Mouse (Mus musculus) layer of hippocampus, adult 11-12 months (tissue): ENCODE data around the gene Apba2.

ENCODE experiments used
- DNase-seq: peaks from one replicate; pipeline ENCODE4 v3.0.0; 2022; ENCODE audit warnings: low spot score

The Apba2 gene

DNA sequence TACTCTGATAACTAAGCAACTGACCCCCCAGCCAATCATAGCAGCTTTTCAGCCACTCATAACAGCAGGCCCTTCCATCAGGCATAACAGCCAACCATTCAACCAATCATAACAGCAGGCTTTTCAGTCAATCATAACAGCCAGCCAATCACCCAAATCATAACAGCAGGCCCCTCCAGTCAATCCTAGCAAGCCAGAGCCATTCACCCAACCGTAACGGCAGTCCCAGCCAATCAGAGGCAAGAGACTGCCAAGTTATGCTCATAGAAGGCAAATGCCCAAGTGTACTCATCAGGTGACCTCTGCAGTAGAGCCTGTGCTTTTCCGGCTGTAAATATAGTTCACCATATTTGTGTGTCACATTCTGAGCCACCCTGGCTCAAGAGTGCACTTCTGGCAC, 85.1 kb downstream of the Apba2 start:
- DNase-seq, result no peak

GRCm38 (mm10) chr7:64588636-64589389, 87.3 kb downstream of the Apba2 start:
- DNase-seq, result no peak

DNA sequence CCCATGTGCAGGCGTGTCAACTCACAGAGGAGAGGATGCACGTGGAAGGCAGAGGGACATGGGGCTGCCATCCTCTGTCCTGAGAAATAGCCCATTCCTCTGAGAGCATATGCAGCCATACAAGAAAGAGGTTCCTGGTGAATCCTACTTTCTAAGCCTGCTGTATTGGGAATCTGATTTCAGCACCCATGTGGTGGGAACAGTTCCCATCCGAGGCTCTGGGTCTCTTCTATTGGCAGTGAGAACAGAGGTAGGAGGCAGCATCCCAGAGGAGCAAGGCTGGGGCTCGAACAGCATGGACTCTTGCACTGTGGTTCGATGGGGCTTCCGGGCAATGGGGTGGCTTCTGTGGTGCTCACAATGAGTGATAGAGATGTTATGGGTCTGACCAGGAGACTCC, 93.8 kb downstream of the Apba2 start:
- DNase-seq, result no peak

- no peak for DNase-seq
Observed at GRCm38 (mm10) chr7:64596652-64597051, 95.1 kb downstream of the Apba2 start.

DNA sequence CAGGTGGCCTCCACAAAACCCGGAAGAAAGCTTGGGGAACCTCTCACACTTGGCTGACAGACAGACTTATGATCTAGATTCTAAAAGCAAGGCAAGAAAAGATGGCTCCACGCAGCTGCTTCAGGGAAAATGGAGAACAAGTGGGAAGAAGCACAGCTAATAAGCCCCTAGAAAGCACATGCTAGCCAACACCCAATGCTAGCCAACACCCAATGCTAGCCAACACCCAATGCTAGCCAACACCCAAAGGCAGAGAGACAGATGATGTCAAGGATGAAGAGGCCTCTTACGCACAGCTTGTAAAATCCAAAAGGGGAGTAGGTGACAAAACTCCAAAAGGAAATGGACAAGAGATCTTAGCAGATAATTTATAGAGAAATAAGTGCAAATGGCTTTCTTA, 108.4 kb downstream of the Apba2 start:
- DNase-seq, result no peak

DNA sequence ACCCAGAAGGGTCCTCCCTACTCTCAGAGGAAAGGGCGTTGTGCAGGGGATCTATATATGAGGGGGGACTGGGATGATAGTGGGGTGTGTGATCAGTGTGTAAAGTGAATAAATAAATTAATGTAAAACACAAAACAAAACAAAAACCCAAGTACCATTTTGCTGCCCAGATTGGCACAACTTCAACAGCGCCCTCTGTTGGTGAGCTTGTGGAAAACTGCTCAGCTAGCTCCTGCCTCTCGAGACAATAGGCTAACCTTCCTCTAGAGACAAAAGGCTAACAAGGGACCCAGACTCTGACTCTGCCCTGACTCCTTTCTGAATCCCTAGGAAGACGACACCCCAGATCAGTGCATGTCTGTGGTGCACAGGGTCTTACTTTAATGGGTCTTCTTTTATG, 109.4 kb downstream of the Apba2 start:
- DNase-seq, result no peak

- no peak for DNase-seq
Observed at GRCm38 (mm10) chr7:64619261-64619660, 117.8 kb downstream of the Apba2 start.

DNA sequence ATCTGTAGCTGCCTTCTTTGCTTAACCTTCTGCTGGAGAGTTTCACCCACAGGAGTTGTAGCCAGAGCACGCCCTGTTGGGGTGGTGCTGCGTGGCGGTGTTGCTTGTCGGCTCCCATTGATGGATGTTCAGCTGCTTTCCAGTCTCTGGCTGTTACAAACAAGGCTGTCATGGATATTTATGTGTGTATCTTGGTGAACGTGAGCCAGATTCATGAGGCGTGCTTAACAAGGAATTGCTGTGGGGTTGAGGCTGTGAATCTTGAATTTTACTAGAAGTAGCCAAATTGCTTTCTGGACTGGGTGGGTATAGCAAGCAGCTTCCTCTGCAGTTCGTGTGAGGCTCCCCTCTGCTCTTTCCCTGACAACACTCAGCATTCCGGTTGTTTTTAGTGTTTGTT, 125.0 kb downstream of the Apba2 start:
- no peak for DNase-seq

GRCm38 (mm10) chr7:64627972-64628655, 126.6 kb downstream of the Apba2 start:
- no peak for DNase-seq

DNA sequence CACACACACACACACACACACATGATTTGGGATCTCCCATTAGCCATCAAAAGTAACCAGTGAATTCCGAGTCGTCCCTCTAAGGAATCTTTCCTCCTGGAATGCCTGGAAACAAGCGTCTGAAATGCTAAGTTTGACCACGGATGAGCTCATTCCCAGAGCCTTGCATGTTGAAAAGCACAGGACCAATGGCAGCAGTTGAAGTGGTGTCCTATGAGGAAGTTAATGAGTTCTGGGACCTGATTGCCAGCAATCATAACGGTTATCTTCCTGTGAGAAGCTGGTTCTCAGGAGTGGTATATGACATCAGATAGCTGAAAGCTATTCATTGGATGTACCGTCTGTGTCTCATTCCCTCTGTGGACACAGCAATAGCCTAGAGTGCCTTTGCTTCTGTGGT, 129.2 kb downstream of the Apba2 start:
- no peak for DNase-seq

GRCm38 (mm10) chr7:64631131-64631530, 129.6 kb downstream of the Apba2 start:
- DNase-seq, result no peak

DNA sequence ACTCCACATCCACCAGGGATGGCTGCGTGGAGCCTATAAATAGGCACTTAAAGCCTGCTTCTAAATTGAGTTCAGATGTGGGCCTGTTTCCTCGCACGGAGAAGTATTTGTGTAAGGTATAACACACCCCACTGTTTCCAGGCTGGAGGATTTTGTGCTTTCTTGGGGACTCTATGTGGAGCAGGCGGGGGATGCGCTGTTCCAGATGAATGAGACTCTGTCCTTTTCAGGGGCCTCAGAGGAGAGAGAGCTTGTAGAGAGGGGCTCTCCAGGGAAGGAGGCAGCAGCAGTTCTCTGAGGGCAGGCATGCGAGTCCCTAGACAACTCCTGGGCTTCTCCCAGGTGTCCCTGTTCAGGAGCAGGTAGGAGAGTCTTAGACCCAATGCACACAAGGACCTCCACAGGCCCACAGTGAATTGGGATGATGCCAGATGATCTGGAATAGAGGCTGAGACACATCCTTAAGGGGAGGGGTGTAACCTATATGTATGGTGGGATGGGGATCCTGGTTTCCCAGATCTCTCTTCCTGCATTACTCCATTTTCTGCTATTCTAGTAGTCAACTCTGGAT, 130.4 kb downstream of the Apba2 start:
- no peak for DNase-seq

DNA sequence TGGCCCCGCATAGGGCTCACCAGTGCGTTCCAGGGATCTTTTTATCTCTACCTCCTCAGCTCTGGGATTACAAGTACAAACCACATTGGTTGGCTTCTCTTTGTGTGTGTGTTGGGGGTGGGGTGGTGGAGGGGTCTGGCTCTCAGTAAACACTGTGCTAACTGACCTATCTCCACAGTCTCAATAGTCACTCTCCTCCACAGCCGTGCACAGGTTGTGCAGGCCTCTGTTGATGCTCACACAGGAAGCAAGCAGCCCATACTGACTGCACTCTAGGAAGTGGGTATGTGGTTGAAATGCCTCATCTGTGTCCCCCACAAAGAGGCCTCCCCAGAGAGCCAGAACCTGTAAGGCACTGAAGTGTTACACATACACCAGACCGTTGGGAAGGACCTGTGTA, 131.7 kb downstream of the Apba2 start:
- DNase-seq, result no peak

DNA sequence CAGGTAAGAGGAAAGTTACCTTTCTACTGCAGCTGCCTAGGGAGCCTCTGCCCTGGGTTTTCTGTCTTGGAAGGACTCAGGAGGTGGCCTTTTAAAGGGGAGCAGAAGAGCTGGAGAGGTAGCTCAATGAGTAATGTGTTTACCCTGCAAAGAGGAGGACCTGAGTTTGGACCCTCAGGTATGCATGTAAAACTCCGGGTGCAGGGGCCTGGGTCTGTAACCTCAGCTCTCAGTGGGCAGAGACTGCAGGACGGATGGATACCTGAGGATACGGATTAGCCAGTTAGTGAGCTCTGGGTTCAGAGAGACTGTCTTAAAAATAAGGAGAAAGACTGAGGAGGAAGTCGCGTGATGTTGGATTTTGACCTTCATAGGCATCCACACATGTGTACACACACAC, 132.4 kb downstream of the Apba2 start:
- no peak for DNase-seq

- DNase-seq, result no peak
Observed at GRCm38 (mm10) chr7:64634482-64634881, 133.0 kb downstream of the Apba2 start.

DNA sequence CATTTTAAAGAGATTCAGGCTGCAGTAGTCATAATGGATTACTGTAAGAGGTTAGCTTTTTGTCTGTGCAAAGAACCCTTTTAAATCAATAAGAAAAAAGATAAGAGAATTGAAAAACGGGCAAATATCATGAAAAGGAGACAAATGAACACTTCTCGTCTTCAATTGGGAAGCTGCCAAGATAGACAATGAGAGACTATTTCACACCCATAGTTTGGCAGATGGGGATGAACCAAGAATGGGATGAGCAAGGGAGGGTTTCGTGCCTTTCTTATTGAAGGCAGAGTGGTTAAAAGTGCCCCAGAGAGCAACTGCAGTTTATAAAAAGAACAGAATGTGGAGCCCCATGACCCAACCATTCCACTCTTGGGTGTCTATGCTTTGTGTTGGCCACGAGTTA, 137.4 kb downstream of the Apba2 start:
- DNase-seq, result no peak

DNA sequence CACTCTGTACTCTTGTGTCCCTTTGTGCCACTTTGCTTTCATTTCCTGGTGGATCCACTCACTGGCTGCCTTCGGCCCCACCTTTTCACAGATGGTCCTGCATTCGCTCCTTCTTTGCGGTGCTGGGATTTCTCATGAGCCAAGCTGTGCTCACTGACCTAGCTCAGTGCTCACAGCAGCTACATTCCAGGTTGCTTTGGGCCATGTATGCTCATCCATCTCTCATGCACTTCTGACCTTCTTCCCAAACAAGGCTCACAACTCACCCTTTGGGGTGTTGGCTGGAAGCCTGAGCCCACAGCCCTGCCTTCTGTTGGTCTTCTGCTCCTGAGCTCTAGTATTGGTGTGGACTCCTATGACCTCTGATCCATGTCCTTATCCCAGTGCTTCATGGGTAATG, 139.1 kb downstream of the Apba2 start:
- DNase-seq, result no peak

DNA sequence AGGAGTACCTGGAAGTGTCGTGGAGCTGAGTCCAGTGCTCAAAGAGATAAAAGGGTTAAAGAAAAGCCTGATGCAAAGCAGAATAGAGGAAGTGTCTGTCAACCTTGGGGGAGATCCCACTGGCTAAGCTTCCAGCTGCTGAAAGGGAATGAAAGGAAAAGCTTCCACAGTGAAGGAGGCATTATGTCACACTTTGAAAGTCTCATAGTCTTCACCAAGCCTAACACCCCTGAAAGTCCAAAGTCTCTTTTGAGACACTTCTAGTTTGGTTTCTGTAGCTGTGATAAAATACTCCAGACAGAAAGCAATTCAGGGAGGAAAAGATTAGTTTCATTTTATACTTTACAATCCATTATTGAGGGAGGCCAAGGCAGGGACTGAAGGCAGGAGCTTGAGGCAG, 141.4 kb downstream of the Apba2 start:
- DNase-seq, result no peak

GRCm38 (mm10) chr7:64645458-64645857, 144.0 kb downstream of the Apba2 start:
- DNase-seq, result no peak

GRCm38 (mm10) chr7:64646046-64646445, 144.5 kb downstream of the Apba2 start:
- DNase-seq, result no peak

DNA sequence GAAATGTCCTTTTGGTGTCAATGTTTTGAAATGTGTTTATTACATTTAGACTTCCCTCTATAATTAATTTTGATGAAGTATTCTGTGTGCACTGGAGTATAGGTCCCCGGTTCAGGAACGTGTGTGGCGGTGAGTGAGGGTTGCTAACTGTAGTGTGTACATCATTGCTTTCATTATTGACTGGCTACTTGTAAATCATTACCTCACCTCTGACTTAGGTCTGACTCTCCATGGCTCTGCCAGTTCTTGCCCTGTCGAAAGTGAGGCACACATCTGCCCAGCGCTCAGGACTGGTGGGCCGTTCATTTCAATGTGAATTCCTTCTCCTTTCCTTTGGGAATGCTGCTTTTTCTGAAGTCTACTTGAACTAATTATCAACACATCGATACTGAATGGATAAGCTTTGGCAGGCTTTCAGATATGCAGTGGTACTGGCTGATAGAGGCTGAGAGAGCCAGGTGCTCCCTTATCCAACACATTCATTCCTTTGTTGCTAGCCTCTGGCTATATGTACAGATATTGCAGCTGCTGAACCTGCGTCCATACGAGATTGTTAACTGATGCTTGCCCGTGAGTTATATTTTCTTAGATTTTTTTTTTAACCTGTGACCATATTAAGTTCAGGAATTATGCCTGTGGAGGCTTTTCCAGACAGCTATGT, 147.6 kb downstream of the Apba2 start:
- no peak for DNase-seq

DNA sequence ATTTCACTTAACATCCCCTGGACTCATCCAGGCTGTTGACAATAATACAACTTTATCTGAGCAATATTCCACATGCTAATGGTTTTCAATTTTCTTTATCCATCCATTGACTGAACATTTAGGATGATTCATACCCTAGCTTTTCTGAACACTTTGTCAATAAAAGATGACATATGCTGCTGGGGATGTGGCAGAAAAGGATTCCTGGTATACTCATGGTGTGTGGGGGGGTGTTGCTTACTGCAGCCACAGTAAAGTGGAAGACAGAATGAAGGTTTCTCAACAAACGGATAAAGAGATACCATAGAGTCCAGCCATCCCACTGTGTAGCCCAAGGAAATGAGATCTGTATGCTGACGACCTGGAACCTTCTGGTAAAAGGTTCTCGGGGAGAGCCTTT, 150.5 kb downstream of the Apba2 start:
- DNase-seq, result no peak

DNA sequence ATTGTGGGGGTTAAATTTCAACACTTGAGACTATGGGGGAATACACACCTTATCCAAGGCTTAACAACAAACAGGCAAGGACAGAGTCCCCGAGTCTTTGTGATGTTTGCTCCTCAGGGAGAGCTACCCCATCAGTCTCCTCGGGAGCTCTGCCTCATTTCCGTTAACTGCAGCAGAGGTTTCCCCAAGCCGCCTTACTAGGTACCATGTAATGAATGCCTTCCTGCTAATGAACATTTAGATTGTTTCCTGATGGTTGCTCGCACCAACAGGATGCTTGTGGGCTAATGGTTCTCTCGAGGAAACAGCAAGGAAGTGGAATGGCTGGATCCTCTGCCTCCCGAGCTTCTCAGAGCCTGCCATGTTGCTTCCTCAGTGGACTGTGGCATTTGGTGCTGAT, 155.3 kb downstream of the Apba2 start:
- no peak for DNase-seq
